Mouse (Mus musculus) adrenal gland, adult (tissue): ENCODE data around the gene Mif.

Experiments used
- DNase-seq, 2 experiments: peaks; one replicate each; pipeline ENCODE4 v3.0.0; 2022 to 2023; ENCODE audit warnings: low spot score in 1 of 2; ENCODE audit not compliant: inconsistent age in 2 of 2

Gene Mif

GRCm38 (mm10) chr10:75873543-75874170 is 13.6 kb upstream of the Mif start:
- DNase-seq = peak; percentile 69 to 88

- DNase-seq = peak; percentile 91 to 96
These were observed 13.0 kb upstream of the Mif start for GRCm38 (mm10) chr10:75872915-75873542.

- DNase-seq = no peak
These were observed 12.2 kb upstream of the Mif start for GRCm38 (mm10) chr10:75872025-75872914.

GRCm38 (mm10) chr10:75861587-75861986 is 1.5 kb upstream of the Mif start:
- DNase-seq = no peak

- peak; percentile 42 to 50 for DNase-seq
These were observed 706 bp upstream of the Mif start for GRCm38 (mm10) chr10:75860746-75861145.

- DNase-seq = peak; percentile 52 to 80
These were observed 813 bp downstream of the Mif start for GRCm38 (mm10) chr10:75859107-75859746.

GRCm38 (mm10) chr10:75857598-75857997 is 2.4 kb downstream of the Mif start:
- DNase-seq = peak in 1 of 2 experiments; percentile 33

- DNase-seq = peak in 1 of 2 experiments; percentile 19
These were observed 3.1 kb downstream of the Mif start for GRCm38 (mm10) chr10:75856976-75857375.

GRCm38 (mm10) chr10:75856155-75856907 is 3.7 kb downstream of the Mif start:
- peak in 1 of 2 experiments; percentile 19 for DNase-seq

- no peak for DNase-seq
These were observed 4.5 kb downstream of the Mif start for GRCm38 (mm10) chr10:75855416-75855981.

- peak in 1 of 2 experiments; percentile 16 for DNase-seq
These were observed 5.2 kb downstream of the Mif start for GRCm38 (mm10) chr10:75854791-75855190.

GRCm38 (mm10) chr10:75854096-75854495 is 5.9 kb downstream of the Mif start:
- DNase-seq = no peak

GRCm38 (mm10) chr10:75853452-75853851 is 6.6 kb downstream of the Mif start:
- peak; percentile 84 to 95 for DNase-seq

- no peak for DNase-seq
These were observed 7.4 kb downstream of the Mif start for GRCm38 (mm10) chr10:75852539-75853125.

GRCm38 (mm10) chr10:75851681-75852080 is 8.4 kb downstream of the Mif start:
- no peak for DNase-seq

GRCm38 (mm10) chr10:75851076-75851475 is 9.0 kb downstream of the Mif start:
- DNase-seq = no peak

GRCm38 (mm10) chr10:75848382-75848781 is 11.7 kb downstream of the Mif start:
- no peak for DNase-seq

- no peak for DNase-seq
These were observed 14.6 kb downstream of the Mif start for GRCm38 (mm10) chr10:75845306-75845930.

- no peak for DNase-seq
These were observed 15.2 kb downstream of the Mif start for GRCm38 (mm10) chr10:75844800-75845199.
